Mouse (Mus musculus): ENCODE results near the gene Rbm42. TPM values are rescaled to one million over a fixed set of nuclear protein-coding genes. Genes with fewer than 3 reads are reported as not detected.

Rbm42 gene
- 127 and 130 TPM in 2 replicates for polyA plus RNA-seq (2015; fragmentation: Nextera tagmentation; extraction: Ambion mirVana)

DNA sequence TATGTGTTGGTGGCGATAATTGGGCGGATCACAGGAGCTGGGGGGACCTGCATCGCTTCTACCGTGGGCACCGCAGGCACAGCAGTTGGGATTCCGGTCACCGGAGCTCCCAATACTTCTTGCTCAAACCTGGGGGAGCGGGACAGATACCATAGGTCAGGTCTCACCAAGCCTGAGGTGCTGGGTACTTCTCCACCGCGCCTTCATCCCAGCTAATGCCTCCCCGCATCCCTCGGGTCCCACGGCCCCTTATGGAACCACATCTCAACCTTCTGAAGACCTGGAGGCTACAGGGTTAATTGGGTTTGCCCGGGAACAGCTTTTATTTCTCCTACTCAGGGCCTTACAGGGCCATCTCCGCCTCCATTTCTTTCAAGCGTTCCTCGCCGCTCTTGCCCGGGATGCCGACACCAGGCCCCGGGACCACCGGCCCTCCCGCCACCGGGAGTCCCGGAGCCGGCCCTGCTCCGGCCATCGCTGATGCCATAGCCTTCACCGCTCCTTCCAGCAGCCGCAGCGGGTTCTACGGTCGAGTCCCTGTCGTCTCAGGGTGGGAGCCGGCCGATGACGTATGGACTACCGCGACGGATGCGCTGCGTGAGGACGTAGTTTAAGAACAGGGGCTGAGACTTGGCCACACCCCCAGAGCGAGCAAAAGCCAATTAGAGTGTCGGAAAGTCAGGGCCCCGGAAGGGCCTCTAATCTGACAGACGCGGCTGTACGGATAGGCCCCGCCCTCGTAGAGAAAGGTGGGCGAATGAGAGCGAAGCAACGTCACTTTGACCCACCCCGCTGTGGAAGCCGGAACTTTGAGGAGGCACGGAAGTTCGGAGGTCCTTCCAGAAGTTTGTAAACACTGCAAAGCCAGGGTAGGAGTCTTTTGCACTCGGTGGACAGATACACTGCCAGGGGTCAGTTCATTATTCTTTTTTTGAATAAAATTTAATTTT lies at the start of gene Rbm42:
Rbm42 (minus strand) TSS at position 727 of the 950 bp plus-strand sequence.
- 1% methylated on average over 59 of the region's 59 CpGs for WGBS
- Histone ChIP-seq H3K4me3 (peak within 1 kb of the TSS; percentile 94), H3K4me1 (peaks cover 11% of the 10 kb centered on the region), H3K9me3 (no peaks in the 10 kb centered on the region), H3K36me3 (peaks cover 67% of the 10 kb centered on the region), H3K9ac (peak within 1 kb of the TSS; percentile 97), H3K27ac (0 out of 2 replicates have a peak within 1 kb of the TSS, but pooled peaks have one; percentile 29), H3K27me3 (no peaks in the 10 kb centered on the region), H3K4me2 (replicated peaks) (peak within 1 kb of the TSS; percentile 87)
- ATAC-seq (ENCODE audit: low FRiP score, low read depth) = peak; percentile 99

DNA sequence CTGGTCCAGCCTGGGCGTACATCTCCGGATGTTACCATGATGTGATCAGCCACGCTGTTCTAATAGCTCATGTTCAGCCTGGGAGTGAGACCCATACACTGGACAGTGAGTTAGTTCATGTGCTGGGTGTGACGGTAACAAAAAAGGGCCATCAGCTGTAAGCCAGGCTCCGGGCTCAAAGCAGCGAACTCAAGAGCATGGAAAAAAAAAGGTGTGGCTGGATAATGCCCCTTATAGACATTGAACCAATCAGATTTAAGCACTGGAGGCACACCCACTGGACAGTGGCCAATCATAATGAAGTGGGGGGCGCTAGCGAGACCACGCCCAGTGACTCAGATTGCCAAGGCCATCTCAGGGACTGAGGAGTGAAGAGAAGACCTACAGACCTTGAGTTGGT lies 48.5 kb upstream of the Rbm42 start, which contains the start of gene 2200002J24Rik:
2200002J24Rik (plus strand) TSS at position 338 of the 400 bp plus-strand sequence.
- H3K4me1 ChIP-seq = no peaks in the 10 kb centered on the region

DNA sequence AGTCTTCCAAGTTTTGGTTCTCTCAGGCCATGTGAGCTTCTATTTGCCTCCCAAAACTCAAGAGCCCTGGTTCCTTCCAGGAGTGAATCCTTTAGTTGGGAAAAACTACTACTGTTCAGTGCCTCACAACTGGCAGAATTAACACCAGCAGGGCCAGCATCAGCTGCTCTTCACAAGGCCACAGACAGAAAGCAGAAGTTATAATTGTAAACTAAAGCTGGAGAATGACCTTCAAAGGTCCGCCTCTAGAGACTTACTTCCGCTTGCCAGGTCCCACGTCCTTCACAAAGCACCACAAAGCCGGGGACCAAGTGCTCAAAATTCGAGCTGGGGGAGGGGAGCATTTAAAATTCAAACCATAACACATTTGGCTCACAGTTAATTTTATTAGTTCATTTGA lies 48.0 kb upstream of the Rbm42 start:
- ATAC-seq (ENCODE audit: low FRiP score, low read depth) = no peak

More for the DNA sequence above, 48.5 kb upstream of the Rbm42 start, which contains the start of gene 2200002J24Rik:
- Histone ChIP-seq H3K36me3 (no peaks in the 10 kb centered on the region), H3K4me3 (no peak within 1 kb of the TSS), H3K9ac (no peak within 1 kb of the TSS), H3K27ac (no peak within 1 kb of the TSS), H3K4me2 (replicated peaks) (no peak within 1 kb of the TSS), H3K27me3 (no peaks in the 10 kb centered on the region), H3K9me3 (no peaks in the 10 kb centered on the region)
- no peak for ATAC-seq (ENCODE audit: low FRiP score, low read depth)
- 41% methylated on average over 9 of the region's 9 CpGs for WGBS

DNA sequence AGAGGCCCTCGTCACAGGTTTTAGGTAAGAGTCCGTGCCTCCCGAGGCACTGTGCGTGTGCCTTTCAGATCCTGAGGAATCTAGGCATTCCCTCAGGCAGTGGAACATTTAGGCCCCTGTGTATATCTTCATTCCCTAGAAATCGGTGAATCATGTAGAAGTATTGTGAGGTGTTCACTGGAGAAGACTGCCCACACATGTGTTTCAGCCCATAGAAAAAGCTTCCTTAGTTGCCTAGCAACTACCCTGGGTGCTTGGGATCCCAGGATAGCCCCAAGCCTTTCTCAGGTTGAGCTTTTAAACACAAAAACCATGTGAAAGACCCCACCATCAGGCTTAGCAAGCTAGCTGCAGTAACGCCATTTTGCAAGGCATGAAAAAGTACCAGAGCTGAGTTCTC lies 38.2 kb upstream of the Rbm42 start:
- WGBS = 71% methylated on average over 6 of the region's 6 CpGs
- H3K27me3 ChIP-seq = peaks cover 23% of the 10 kb centered on the region
- H3K9ac ChIP-seq = no peak overlapping the region
- no peak overlapping the region for H3K4me3 ChIP-seq
- H3K4me2 ChIP-seq (replicated peaks) = no peak overlapping the region
- H3K9me3 ChIP-seq = no peaks in the 10 kb centered on the region
- ATAC-seq (ENCODE audit: low FRiP score, low read depth) = no peak
- H3K4me1 ChIP-seq = no peaks in the 10 kb centered on the region
- H3K27ac ChIP-seq = no peak overlapping the region
- no peaks in the 10 kb centered on the region for H3K36me3 ChIP-seq

More for the DNA sequence above, 48.0 kb upstream of the Rbm42 start:
- Histone ChIP-seq H3K36me3 (no peaks in the 10 kb centered on the region), H3K9ac (no peak overlapping the region), H3K27ac (no peak overlapping the region), H3K4me1 (no peaks in the 10 kb centered on the region), H3K9me3 (no peaks in the 10 kb centered on the region), H3K4me3 (no peak overlapping the region), H3K4me2 (replicated peaks) (no peak overlapping the region), H3K27me3 (no peaks in the 10 kb centered on the region)
- 59% methylated on average over 5 of the region's 5 CpGs for WGBS

- H3K36me3 ChIP-seq = no peaks in the 10 kb centered on the region
- no peak overlapping the region for H3K4me2 ChIP-seq (replicated peaks)
- H3K27ac ChIP-seq = no peak overlapping the region
- H3K4me1 ChIP-seq = no peaks in the 10 kb centered on the region
- peaks cover 26% of the 10 kb centered on the region for H3K27me3 ChIP-seq
- 81% methylated on average over 2 of the region's 2 CpGs for WGBS
- no peak overlapping the region for H3K9ac ChIP-seq
- ATAC-seq (ENCODE audit: low FRiP score, low read depth) = no peak
- H3K4me3 ChIP-seq = no peak overlapping the region
- peaks cover 2% of the 10 kb centered on the region; the same call in 1 of the 2 replicates for H3K9me3 ChIP-seq
Observed at GRCm38 (mm10) chr7:30683425-30683824, 33.3 kb upstream of the Rbm42 start.

- Histone ChIP-seq H3K4me2 (replicated peaks) (no peak overlapping the region), H3K9ac (no peak overlapping the region), H3K4me1 (no peaks in the 10 kb centered on the region), H3K27ac (no peak overlapping the region), H3K9me3 (peaks cover 5% of the 10 kb centered on the region; the same call in 1 of the 2 replicates), H3K27me3 (peaks cover 11% of the 10 kb centered on the region), H3K4me3 (no peak overlapping the region), H3K36me3 (no peaks in the 10 kb centered on the region)
- no peak for ATAC-seq (ENCODE audit: low FRiP score, low read depth)
- 50% methylated on average over 5 of the region's 5 CpGs for WGBS
Observed at GRCm38 (mm10) chr7:30681897-30682296, 31.8 kb upstream of the Rbm42 start.

DNA sequence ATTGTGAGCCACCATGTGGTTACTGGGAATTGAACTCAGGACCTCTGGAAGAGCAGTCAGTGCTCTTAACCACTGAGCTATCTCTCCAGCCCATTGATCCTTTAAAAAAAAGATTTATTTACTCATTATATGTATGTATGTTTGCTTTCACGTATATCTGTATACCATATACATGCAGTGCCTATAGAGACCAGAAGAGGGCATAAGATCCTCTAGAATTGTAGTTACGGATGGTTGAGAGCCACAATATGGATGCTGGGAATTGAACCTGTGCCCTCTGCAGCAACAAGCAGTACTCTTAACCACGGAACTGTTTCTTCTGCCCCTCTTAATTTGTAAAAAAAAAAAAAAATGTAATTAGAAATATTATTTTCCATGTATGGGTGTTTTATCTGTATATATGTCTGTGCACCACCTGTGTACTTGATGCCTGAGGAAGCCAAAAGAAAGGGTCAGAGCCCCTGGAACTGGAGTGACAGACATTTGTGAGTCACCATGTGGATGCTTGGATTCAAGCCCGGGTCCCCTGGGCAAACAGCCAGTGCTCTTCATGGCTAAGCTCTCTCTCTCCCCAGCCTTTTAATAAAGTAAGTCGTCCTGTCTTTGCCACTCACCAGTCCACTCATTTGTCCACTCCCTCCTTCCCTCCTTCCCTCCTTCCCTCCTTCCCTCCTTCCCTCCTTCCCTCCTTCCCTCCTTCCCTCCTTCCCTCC lies 28.3 kb upstream of the Rbm42 start:
- no peaks in the 10 kb centered on the region for H3K4me1 ChIP-seq
- peaks cover 5% of the 10 kb centered on the region; the same call in 1 of the 2 replicates for H3K9me3 ChIP-seq
- H3K36me3 ChIP-seq = no peaks in the 10 kb centered on the region
- no peak overlapping the region for H3K27ac ChIP-seq
- H3K4me2 ChIP-seq (replicated peaks) = no peak overlapping the region
- H3K9ac ChIP-seq = no peak overlapping the region
- 65% methylated on average over 5 of the region's 5 CpGs for WGBS
- ATAC-seq (ENCODE audit: low FRiP score, low read depth) = no peak
- H3K27me3 ChIP-seq = 0 out of 2 replicates have a peak, but pooled peaks cover 3% of the 10 kb centered on the region
- H3K4me3 ChIP-seq = no peak overlapping the region

- no peaks in the 10 kb centered on the region for H3K27me3 ChIP-seq
- H3K4me1 ChIP-seq = no peaks in the 10 kb centered on the region
- 68% methylated on average over 9 of the region's 9 CpGs for WGBS
- H3K4me2 ChIP-seq (replicated peaks) = no peak within 1 kb of the TSS
- H3K36me3 ChIP-seq = no peaks in the 10 kb centered on the region
- H3K9ac ChIP-seq = no peak within 1 kb of the TSS
- H3K4me3 ChIP-seq = no peak within 1 kb of the TSS
- no peak for ATAC-seq (ENCODE audit: low FRiP score, low read depth)
- H3K27ac ChIP-seq = no peak within 1 kb of the TSS
- H3K9me3 ChIP-seq = no peaks in the 10 kb centered on the region
Observed at GRCm38 (mm10) chr7:30671480-30671879, 21.4 kb upstream of the Rbm42 start, which contains the start of gene Pmis2. TSS of gene Pmis2 (minus strand) at chr7:30671605.

GRCm38 (mm10) chr7:30669229-30669628 lies 19.1 kb upstream of the Rbm42 start:
- Histone ChIP-seq H3K9me3 (no peaks in the 10 kb centered on the region), H3K27ac (no peak overlapping the region), H3K4me1 (peaks cover 8% of the 10 kb centered on the region), H3K36me3 (no peaks in the 10 kb centered on the region), H3K4me3 (no peak overlapping the region), H3K27me3 (no peaks in the 10 kb centered on the region), H3K9ac (no peak overlapping the region), H3K4me2 (replicated peaks) (no peak overlapping the region)
- no peak for ATAC-seq (ENCODE audit: low FRiP score, low read depth)
- WGBS = 42% methylated on average over 3 of the region's 3 CpGs

- peak overlapping the region; percentile 80 for H3K4me2 ChIP-seq (replicated peaks)
- H3K9ac ChIP-seq = peak overlapping the region; percentile 84
- peaks cover 16% of the 10 kb centered on the region for H3K36me3 ChIP-seq
- ATAC-seq (ENCODE audit: low FRiP score, low read depth) = 0 out of 2 replicates have a peak, but pooled peaks have one; percentile 35
- no peaks in the 10 kb centered on the region for H3K9me3 ChIP-seq
- H3K27ac ChIP-seq = peak overlapping the region; percentile 28; the same call in 1 of the 2 replicates
- WGBS = 8% methylated on average over 11 of the region's 11 CpGs
- peaks cover 12% of the 10 kb centered on the region for H3K4me1 ChIP-seq
- H3K27me3 ChIP-seq = no peaks in the 10 kb centered on the region
- H3K4me3 ChIP-seq = peak overlapping the region; percentile 74
Observed at GRCm38 (mm10) chr7:30665321-30665720, 15.2 kb upstream of the Rbm42 start.

GRCm38 (mm10) chr7:30664529-30665200 lies 14.5 kb upstream of the Rbm42 start, which contains the start of gene Haus5:
TSS of gene Haus5 (minus strand) at chr7:30664994.
- H3K4me1 ChIP-seq = peaks cover 12% of the 10 kb centered on the region
- peak within 1 kb of the TSS; percentile 74 for H3K4me3 ChIP-seq
- H3K9me3 ChIP-seq = no peaks in the 10 kb centered on the region
- peak within 1 kb of the TSS; percentile 28; the same call in 1 of the 2 replicates for H3K27ac ChIP-seq
- H3K9ac ChIP-seq = peak within 1 kb of the TSS; percentile 84
- peak within 1 kb of the TSS; percentile 80 for H3K4me2 ChIP-seq (replicated peaks)
- H3K27me3 ChIP-seq = no peaks in the 10 kb centered on the region
- peaks cover 22% of the 10 kb centered on the region for H3K36me3 ChIP-seq
- peak; percentile 90 for ATAC-seq (ENCODE audit: low FRiP score, low read depth)
- WGBS = under 1% methylated on average over 34 of the region's 34 CpGs
